Mouse (Mus musculus): ENCODE measurements around the gene Foxd3.
"Not testable (repeated sequence)": the region's sequence is repeated elsewhere in the genome, so short reads cannot be mapped to it uniquely, and the experiment has no call there.

DNA sequence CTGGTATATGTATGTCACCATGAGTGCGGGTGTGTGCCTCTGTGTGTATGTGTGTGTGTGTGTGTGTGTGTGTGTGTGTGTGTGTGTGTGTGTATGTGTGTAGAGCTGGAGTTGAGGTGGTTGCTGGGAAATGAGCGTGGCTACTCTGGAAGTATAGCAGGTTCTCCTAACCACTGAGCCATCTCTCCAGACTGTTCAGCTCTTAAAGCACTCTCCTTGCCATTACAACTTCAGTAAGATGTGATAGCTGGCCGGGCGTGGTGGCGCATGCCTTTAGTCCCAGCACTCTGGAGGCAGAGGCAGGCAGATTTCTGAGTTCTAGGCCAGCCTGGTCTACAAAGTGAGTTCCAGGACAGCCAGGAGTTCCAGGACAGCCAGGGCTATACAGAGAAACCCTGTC is 15.5 kb upstream of the Foxd3 start:
- not testable (repeated sequence) for TF ChIP-seq CTCF (IDR thresholded peaks at IDR 0.05; ENCODE audit: extremely low read depth, insufficient read length, insufficient replicate concordance, low read depth, low read length); POLR2A (IDR thresholded peaks at IDR 0.05; ENCODE audit: low read depth, low read length)

Data from small intestine, adult 2 months (tissue).